Mouse (Mus musculus) hindbrain, postnatal 0 days (tissue): ENCODE measurements around the gene Dnajb13. TPM values are rescaled to one million over a fixed set of nuclear protein-coding genes. Genes with fewer than 3 reads are reported as not detected.
"Not testable (repeated sequence)": the region's sequence is repeated elsewhere in the genome, so short reads cannot be mapped to it uniquely, and the experiment has no call there.

ENCODE experiments used
- ATAC-seq: fragments of 200-750 bp; cut with Nextera tagmentation; 2 replicates; pipeline ENCODE4 v1.8.0; 2017; ENCODE audit warnings: mild to moderate bottlenecking, moderate TSS enrichment, moderate library complexity
- DNase-seq: peaks from one replicate; pipeline ENCODE4 v3.0.0-alpha.2; 2015; ENCODE audit warnings: low spot score
- H3K27ac ChIP-seq: fragments of 300-500 bp; sonication (generic); 2 replicates; pipeline ENCODE4 v1.5.1; 2014; ENCODE audit warnings: mild to moderate bottlenecking
- H3K27me3 ChIP-seq: fragments of 300-500 bp; sonication (generic); 2 replicates; pipeline ENCODE4 v1.6.1; 2014; ENCODE audit warnings: low read length, mixed read lengths; ENCODE audit not compliant: insufficient read depth
- H3K36me3 ChIP-seq: fragments of 300-500 bp; sonication (generic); 2 replicates; pipeline ENCODE4 v1.6.1; 2014; ENCODE audit warnings: low read length, mixed read lengths; ENCODE audit not compliant: insufficient read depth
- H3K4me1 ChIP-seq: fragments of 300-500 bp; sonication (generic); 2 replicates; pipeline ENCODE4 v1.6.1; 2014; ENCODE audit warnings: antibody characterized with exemption, low read length, mixed read lengths; ENCODE audit not compliant: insufficient read depth
- H3K4me2 ChIP-seq: fragments of 300-500 bp; sonication (generic); 2 replicates; pipeline ENCODE4 v1.6.1; 2014; ENCODE audit warnings: low read depth, mild to moderate bottlenecking, low read length, moderate library complexity, mixed read lengths
- H3K4me3 ChIP-seq: fragments of 300-500 bp; sonication (generic); 2 replicates; pipeline ENCODE4 v1.5.1; 2014; ENCODE audit warnings: low read length
- H3K9ac ChIP-seq: fragments of 300-500 bp; sonication (generic); replicated peaks from 2 replicates; pipeline ENCODE4 v1.6.1; 2014; ENCODE audit warnings: mild to moderate bottlenecking, low read length, moderate library complexity, mixed read lengths
- H3K9me3 ChIP-seq: fragments of 300-500 bp; sonication (generic); 2 replicates; pipeline ENCODE4 v1.6.1; 2016; ENCODE audit warnings: low read length, mixed read lengths
- CTCF ChIP-seq: IDR thresholded peaks from 2 replicates; pipeline ENCODE4 v1.5.1; 2016; ENCODE audit warnings: antibody characterized with exemption, control low read depth, low read depth
- WGBS: fragments of 180-500 bp; shearing (Covaris S2); extraction: QIAGEN DNeasy Blood & Tissue Kit; methylation state at CpG from one replicate; pipeline ENCODE4 v1.1.7; 2014; 5-methylcytosine and 5-hydroxymethylcytosine counted together
- polyA plus RNA-seq: library from polyadenylated mRNA; unstranded; fragments of >200 nt; fragmentation: Nextera tagmentation; extraction: Ambion mirVana; gene quantifications from 2 replicates; pipeline ENCODE4 v1.2.1, GENCODE M21; 2015
- total RNA-seq: library from RNA; depleted of rRNA; stranded (reverse); fragments of >200 nt; gene quantifications from 2 replicates; pipeline ENCODE4 v1.2.3, GENCODE M21; 2014

The Dnajb13 gene
- total and polyA plus RNA-seq, 2 experiments from 2014 or later = 3.9 to 6.4 TPM

DNA sequence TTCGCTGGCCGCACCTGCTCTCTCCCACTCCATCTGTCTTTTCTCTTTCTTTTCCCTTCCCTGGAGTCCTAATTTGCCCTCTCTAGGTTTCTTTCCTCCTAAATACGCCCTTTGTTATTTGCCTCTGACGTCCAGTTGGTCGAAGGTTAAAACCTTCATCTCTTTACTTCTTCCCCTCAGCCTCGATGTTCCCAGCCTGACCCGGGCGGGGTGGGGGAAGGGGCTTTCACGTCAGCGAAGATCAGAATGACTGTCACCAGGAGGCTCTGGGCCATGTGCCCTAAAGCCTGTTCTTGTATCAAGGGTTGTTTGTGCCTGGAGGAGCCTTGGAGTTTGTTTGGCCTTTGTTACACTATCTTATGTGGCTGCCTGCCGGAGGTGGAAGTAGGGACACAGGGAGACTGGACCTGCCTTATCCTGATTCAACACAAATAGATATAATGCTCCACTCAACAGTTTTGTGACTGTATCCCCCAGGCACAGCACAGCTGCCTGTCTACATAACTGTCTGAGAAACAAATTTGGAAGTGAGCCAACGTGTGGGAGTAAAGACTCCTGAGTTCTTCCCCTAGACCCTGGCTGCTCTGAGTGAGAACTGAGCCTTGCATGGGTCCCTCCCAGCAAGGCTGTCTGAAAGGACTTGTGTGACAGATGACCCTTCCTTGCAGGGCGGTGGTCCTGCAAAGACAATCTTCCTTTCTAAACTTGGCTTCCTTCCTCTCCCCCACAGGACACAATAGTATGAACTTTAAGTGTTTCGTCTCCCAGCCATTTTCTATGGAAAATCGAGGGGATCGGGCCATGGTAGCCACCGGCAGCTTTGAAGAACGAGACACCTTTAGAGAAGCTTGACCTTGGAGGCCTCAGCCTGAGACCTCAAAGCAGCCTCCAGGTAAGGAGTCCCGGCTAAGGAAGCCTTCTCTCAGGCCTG is 21.0 kb downstream of the Dnajb13 start:
- no peaks in the 10 kb centered on the region for H3K36me3 ChIP-seq
- no peaks in the 10 kb centered on the region for H3K27me3 ChIP-seq
- no peak for ATAC-seq
- peak overlapping the region; percentile 58 for H3K9ac ChIP-seq
- no peaks in the 10 kb centered on the region for H3K9me3 ChIP-seq
- peak overlapping the region; percentile 70 for H3K4me2 ChIP-seq
- peak overlapping the region; percentile 90; the same call in 1 of the 2 replicates for H3K27ac ChIP-seq
- WGBS = 32% methylated on average over 19 of the region's 19 CpGs
- no peak for TF ChIP-seq CTCF
- DNase-seq = peak; percentile 59
- H3K4me3 ChIP-seq = peak overlapping the region; percentile 39
- H3K4me1 ChIP-seq = peaks cover 13% of the 10 kb centered on the region; the same call in 1 of the 2 replicates

DNA sequence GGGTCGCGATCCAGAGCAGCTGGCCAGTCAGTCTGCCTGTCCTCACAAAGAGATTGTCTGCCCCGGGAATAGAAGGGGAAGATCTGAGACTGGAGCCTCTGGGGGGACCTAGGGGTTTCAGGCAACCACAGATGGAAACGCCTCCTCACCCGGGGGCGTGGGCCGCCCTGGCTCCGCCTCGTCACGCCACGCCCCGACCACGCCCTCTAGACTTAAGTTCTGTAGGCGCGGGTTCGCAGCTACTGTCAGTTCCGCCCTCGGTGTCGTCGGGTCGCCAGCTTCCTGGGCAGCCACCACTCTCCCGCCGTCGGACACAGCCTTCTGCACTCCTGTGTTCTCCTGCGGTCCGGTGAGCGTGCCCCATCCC is 21.7 kb downstream of the Dnajb13 start, which contains the start of gene Ucp2:
Gene Ucp2 (plus strand): TSS at position 221 of the 367 bp plus-strand sequence.
- no peaks in the 10 kb centered on the region for H3K9me3 ChIP-seq
- DNase-seq (peak; percentile 71), ATAC-seq (0 out of 2 replicates have a peak, but pooled peaks have one; percentile 6)
- under 1% methylated on average over 27 of the region's 27 CpGs for WGBS
- no peaks in the 10 kb centered on the region for H3K36me3 ChIP-seq
- TF ChIP-seq CTCF = no peak
- H3K27me3 ChIP-seq = no peaks in the 10 kb centered on the region
- peak within 1 kb of the TSS; percentile 70 for H3K4me2 ChIP-seq
- H3K4me3 ChIP-seq = peak within 1 kb of the TSS; percentile 39
- H3K9ac ChIP-seq = peak within 1 kb of the TSS; percentile 58
- peaks cover 13% of the 10 kb centered on the region; the same call in 1 of the 2 replicates for H3K4me1 ChIP-seq
- H3K27ac ChIP-seq = peak within 1 kb of the TSS; percentile 90; the same call in 1 of the 2 replicates

DNA sequence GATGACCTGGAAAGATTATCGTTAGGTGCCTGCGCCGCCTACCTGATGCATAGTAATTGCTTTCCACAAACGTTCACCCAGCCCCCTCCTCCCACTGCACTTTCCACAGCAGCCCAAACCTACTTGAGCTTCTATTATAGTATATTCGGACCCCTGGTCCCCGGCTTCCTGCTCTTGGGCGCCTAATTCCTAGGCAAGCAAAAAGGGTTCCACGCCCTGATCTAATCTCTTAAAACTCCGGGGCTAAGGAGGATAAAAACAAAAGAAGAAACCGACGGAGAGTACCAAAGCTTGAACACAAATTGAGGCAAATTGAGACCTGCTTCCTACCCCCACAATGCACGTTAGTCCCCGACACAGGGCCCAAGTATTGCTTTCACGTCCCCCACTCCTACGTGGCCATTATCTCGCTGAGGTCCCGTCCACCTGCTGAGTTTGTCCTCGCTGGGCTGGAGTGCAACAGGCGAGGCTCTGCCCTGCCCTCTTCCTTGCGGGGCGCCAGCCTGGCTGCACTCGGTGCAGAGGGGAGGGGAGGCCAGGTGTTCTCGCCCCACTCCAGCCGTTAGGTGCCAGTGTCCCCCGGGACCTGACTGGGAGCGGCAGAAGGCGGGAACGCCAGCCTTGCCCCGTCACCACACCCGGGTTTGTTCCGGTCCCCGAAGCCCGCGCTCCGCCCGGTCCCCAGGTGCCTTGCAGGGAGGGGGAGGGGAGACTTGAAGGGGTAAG is 22.2 kb downstream of the Dnajb13 start:
- Histone ChIP-seq H3K27me3 (no peaks in the 10 kb centered on the region), H3K27ac (peak overlapping the region; percentile 45; the same call in 1 of the 2 replicates), H3K36me3 (no peaks in the 10 kb centered on the region), H3K4me2 (peak overlapping the region; percentile 70), H3K9me3 (no peaks in the 10 kb centered on the region), H3K4me3 (peak overlapping the region; percentile 39), H3K9ac (peak overlapping the region; percentile 58), H3K4me1 (peaks cover 13% of the 10 kb centered on the region; the same call in 1 of the 2 replicates)
- 5% methylated on average over 35 of the region's 36 CpGs for WGBS
- peak; percentile 0; the same call in 1 of the 2 replicates for TF ChIP-seq CTCF
- peak; percentile 10 for DNase-seq
- ATAC-seq = no peak

DNA sequence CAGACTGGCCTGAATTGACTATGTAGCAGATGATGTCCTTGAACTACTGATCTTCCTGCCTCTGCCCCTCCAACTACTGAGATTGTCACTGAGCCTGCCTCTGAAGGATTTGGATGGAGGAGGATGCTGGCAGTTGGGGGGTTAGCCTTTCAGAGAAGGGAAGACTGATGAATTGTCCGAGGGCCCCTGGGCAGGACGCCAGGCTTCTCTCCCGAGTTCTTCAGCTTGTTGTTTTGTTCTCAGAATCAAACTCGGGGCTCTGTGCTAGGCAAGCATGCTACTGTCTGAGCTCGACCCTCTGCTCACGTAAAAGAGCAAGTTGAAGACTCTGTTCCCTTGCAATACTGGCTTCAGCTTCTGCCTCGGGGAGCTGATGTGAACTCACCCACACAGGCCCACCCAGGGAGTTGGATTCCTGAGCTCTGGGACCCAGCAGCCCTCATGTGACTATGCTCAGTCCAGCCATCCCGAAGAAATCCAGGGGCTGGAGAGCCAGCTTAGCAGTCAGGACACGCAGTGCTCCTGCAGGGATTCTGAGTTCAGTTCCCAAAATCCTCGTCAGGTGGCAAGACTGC is 26.2 kb downstream of the Dnajb13 start:
- WGBS = 17% methylated on average over 10 of the region's 10 CpGs
- H3K27me3 ChIP-seq = no peaks in the 10 kb centered on the region
- H3K4me1 ChIP-seq = peaks cover 6% of the 10 kb centered on the region; the same call in 1 of the 2 replicates
- H3K9me3 ChIP-seq = no peaks in the 10 kb centered on the region
- no peak overlapping the region for H3K9ac ChIP-seq
- peak overlapping the region; percentile 73; the same call in 1 of the 2 replicates for H3K27ac ChIP-seq
- H3K4me3 ChIP-seq = no peak overlapping the region
- ATAC-seq (peak; percentile 83), DNase-seq (peak; percentile 74)
- H3K36me3 ChIP-seq = no peaks in the 10 kb centered on the region
- TF ChIP-seq CTCF = no peak
- no peak overlapping the region for H3K4me2 ChIP-seq

DNA sequence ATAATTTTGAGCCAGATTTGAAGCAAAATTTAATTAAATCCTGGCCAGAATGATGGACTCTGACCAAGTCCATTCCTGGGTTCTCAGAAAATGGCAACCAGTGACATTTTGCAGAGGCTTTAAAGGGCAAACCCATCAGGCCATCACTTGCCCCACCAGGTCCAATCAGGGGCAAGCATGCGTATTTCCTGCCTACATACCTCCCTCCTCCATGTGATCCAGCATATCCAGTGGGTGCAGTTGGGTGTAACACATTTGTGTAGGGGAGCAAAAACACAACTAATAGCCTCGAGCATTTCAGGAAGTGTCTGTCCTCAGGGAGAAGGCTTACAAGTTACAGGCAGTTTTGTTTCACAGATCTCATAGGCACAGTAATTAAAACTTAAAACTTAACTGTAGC is 27.5 kb downstream of the Dnajb13 start:
- WGBS = 71% methylated on average over 2 of the region's 2 CpGs
- H3K4me1 ChIP-seq = no peaks in the 10 kb centered on the region
- no peaks in the 10 kb centered on the region for H3K27me3 ChIP-seq
- no peak for DNase-seq
- H3K9me3 ChIP-seq = no peaks in the 10 kb centered on the region
- no peak overlapping the region for H3K4me2 ChIP-seq
- no peak overlapping the region for H3K4me3 ChIP-seq
- no peak overlapping the region for H3K27ac ChIP-seq
- TF ChIP-seq CTCF = no peak
- ATAC-seq = no peak
- H3K9ac ChIP-seq = no peak overlapping the region
- no peaks in the 10 kb centered on the region for H3K36me3 ChIP-seq

DNA sequence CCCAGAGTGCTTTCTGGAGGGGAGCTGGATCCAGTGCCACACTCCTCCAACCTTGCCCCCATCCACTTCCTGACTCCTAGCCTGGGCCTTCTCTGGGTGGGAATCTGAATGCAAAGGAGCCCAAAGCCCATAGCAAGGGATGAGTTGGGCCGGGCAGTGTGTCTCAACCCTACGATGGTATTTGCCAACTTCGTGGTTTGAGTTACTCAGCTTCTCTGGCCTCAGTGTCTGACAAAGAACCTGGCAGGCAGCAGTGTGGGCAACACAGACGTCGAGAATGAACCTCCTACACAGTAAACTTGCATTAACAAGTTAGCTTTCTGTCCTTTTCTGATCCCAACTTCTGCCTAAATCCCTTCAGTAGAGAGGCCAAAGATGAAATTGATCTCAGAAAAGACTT is 30.3 kb downstream of the Dnajb13 start:
- Histone ChIP-seq H3K4me3 (no peak overlapping the region), H3K27ac (no peak overlapping the region), H3K9me3 (no peaks in the 10 kb centered on the region), H3K4me2 (no peak overlapping the region), H3K27me3 (no peaks in the 10 kb centered on the region), H3K4me1 (no peaks in the 10 kb centered on the region), H3K9ac (no peak overlapping the region), H3K36me3 (no peaks in the 10 kb centered on the region)
- 71% methylated on average over 5 of the region's 5 CpGs for WGBS
- ATAC-seq = no peak
- DNase-seq = no peak
- no peak for TF ChIP-seq CTCF

DNA sequence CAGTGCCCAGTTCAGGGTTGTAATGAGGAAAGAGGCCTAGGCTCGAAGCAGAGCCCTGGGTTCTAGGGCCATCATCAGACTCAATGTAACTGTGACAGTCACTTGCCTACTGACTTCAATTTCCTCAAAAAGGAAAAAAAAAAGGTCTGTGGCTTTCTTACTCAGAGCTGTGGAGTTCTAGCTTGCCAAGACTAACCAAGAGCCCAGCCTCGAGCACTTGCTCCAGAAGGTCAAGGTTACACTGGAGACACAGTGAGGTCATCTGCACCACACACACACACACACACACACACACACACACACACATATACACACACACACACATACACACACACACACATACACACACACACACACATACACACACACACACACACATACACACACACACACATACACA is 32.7 kb downstream of the Dnajb13 start:
- WGBS = 78% methylated on average over 2 of the region's 2 CpGs
- H3K4me2 ChIP-seq, ATAC-seq: not testable (repeated sequence)

More for the DNA sequence above, 32.7 kb downstream of the Dnajb13 start:
- H3K9me3 ChIP-seq, H3K27ac ChIP-seq, H3K9ac ChIP-seq, H3K4me1 ChIP-seq, DNase-seq, H3K4me3 ChIP-seq, H3K27me3 ChIP-seq, H3K36me3 ChIP-seq: not testable (repeated sequence)
